Mouse (Mus musculus) cerebellum, adult 8-10 months (tissue): ENCODE measurements around the gene Cep57l1.
"Not testable (repeated sequence)": the region's sequence is repeated elsewhere in the genome, so short reads cannot be mapped to it uniquely, and the experiment has no call there.

Experiments
- DNase-seq: peaks from one replicate; pipeline ENCODE4 v3.0.0; 2022

The Cep57l1 gene

GRCm38 (mm10) chr10:41809771-41810563, at the start of gene Cep57l1, which contains the start of gene Sesn1:
TSS of gene Cep57l1 (minus strand) at chr10:41809871.
TSS of gene Sesn1 (plus strand) at chr10:41809935.
- DNase-seq = peak; percentile 94

- no peak for DNase-seq
Measured at GRCm38 (mm10) chr10:41848721-41849120, 39.0 kb upstream of the Cep57l1 start.

GRCm38 (mm10) chr10:41847737-41848136, 38.1 kb upstream of the Cep57l1 start:
- DNase-seq = no peak

GRCm38 (mm10) chr10:41838911-41839310, 29.2 kb upstream of the Cep57l1 start:
- DNase-seq = no peak

GRCm38 (mm10) chr10:41834131-41834530, 24.5 kb upstream of the Cep57l1 start:
- DNase-seq = peak; percentile 59

GRCm38 (mm10) chr10:41832191-41832590, 22.5 kb upstream of the Cep57l1 start:
- no peak for DNase-seq

- DNase-seq = peak; percentile 74
Measured at GRCm38 (mm10) chr10:41830851-41831522, 21.3 kb upstream of the Cep57l1 start.

- no peak for DNase-seq
Measured at GRCm38 (mm10) chr10:41830445-41830844, 20.8 kb upstream of the Cep57l1 start.

GRCm38 (mm10) chr10:41829980-41830379, 20.3 kb upstream of the Cep57l1 start:
- no peak for DNase-seq

GRCm38 (mm10) chr10:41829191-41829590, 19.5 kb upstream of the Cep57l1 start:
- no peak for DNase-seq

- no peak for DNase-seq
Measured at GRCm38 (mm10) chr10:41827784-41828183, 18.1 kb upstream of the Cep57l1 start.

GRCm38 (mm10) chr10:41826526-41827116, 16.9 kb upstream of the Cep57l1 start:
- DNase-seq = no peak

GRCm38 (mm10) chr10:41825996-41826395, 16.3 kb upstream of the Cep57l1 start:
- DNase-seq = no peak

GRCm38 (mm10) chr10:41825041-41825440, 15.4 kb upstream of the Cep57l1 start:
- no peak for DNase-seq

- no peak for DNase-seq
Measured at GRCm38 (mm10) chr10:41823916-41824315, 14.2 kb upstream of the Cep57l1 start.

GRCm38 (mm10) chr10:41823282-41823675, 13.6 kb upstream of the Cep57l1 start:
- not testable (repeated sequence) for DNase-seq

- no peak for DNase-seq
Measured at GRCm38 (mm10) chr10:41822573-41823281, 13.1 kb upstream of the Cep57l1 start.

GRCm38 (mm10) chr10:41821171-41821570, 11.5 kb upstream of the Cep57l1 start:
- no peak for DNase-seq

- DNase-seq = no peak
Measured at GRCm38 (mm10) chr10:41820401-41820800, 10.7 kb upstream of the Cep57l1 start.

- DNase-seq = no peak
Measured at GRCm38 (mm10) chr10:41819307-41819706, 9.6 kb upstream of the Cep57l1 start.

- DNase-seq = not testable (repeated sequence)
Measured at GRCm38 (mm10) chr10:41818733-41819070, 9.0 kb upstream of the Cep57l1 start.

GRCm38 (mm10) chr10:41818036-41818732, 8.5 kb upstream of the Cep57l1 start:
- no peak for DNase-seq

- no peak for DNase-seq
Measured at GRCm38 (mm10) chr10:41816516-41816915, 6.8 kb upstream of the Cep57l1 start.
